Mouse (Mus musculus): ENCODE data around the gene Prr7. TPM values are rescaled to one million over a fixed set of nuclear protein-coding genes. Genes with fewer than 3 reads are reported as not detected.
A peak's percentile ranks its signal among the peaks of the same experiment; 100 is the strongest.

Gene Prr7
- polyA plus RNA-seq, 1 experiment from 2014 or later: 1.1 TPM

DNA sequence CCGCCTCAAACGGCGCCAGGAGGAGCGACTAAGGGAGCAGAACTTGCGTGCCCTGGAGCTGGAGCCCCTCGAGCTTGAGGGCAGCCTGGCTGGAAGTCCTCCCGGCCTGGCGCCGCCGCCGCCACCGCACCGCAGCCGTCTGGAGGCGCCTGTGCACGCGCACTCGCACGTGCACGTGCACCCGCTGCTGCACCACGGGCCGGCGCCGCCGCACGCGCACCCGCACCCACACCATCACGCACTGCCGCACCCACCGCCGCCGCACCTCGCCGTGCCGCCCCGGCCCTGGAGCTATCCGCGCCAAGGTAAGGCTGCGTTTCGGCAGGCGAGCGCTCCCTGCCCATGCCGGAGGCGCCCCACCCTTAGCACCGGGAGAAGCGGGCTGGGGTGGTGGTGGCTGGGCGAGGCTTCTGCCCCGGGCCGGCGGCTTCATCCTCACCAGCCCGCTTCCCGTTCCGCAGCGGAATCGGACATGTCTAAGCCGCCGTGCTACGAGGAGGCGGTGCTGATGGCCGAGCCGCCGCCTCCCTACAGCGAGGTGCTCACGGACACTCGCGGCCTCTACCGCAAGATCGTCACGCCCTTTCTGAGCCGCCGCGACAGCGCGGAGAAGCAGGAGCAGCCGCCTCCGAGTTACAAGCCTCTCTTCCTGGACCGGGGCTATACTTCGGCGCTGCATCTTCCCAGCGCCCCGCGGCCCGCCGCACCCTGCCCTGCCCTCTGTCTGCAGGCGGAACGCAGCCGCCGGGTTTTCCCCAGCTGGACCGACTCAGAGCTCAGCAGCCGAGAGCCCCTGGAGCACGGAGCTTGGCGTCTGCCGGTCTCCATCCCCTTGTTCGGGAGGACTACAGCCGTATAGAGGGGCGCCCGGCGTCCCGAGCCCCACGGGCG lies 8.3 kb downstream of the Prr7 start:
- peak overlapping the region; percentile 94 for H3K27ac ChIP-seq
- peak overlapping the region; percentile 98 for H3K4me2 ChIP-seq (replicated peaks)
- peak overlapping the region; percentile 83 for H3K9ac ChIP-seq
- ATAC-seq (ENCODE audit: low FRiP score): peak; percentile 36
- peak overlapping the region; percentile 52 for H3K4me3 ChIP-seq
- peaks cover 40% of the 10 kb centered on the region for H3K36me3 ChIP-seq
- peaks cover 88% of the 10 kb centered on the region for H3K4me1 ChIP-seq
- H3K27me3 ChIP-seq: no peaks in the 10 kb centered on the region; the same call in 1 of the 2 replicates
- no peaks in the 10 kb centered on the region for H3K9me3 ChIP-seq (replicated peaks)
- under 1% methylated on average over 103 of the region's 103 CpGs for WGBS

DNA sequence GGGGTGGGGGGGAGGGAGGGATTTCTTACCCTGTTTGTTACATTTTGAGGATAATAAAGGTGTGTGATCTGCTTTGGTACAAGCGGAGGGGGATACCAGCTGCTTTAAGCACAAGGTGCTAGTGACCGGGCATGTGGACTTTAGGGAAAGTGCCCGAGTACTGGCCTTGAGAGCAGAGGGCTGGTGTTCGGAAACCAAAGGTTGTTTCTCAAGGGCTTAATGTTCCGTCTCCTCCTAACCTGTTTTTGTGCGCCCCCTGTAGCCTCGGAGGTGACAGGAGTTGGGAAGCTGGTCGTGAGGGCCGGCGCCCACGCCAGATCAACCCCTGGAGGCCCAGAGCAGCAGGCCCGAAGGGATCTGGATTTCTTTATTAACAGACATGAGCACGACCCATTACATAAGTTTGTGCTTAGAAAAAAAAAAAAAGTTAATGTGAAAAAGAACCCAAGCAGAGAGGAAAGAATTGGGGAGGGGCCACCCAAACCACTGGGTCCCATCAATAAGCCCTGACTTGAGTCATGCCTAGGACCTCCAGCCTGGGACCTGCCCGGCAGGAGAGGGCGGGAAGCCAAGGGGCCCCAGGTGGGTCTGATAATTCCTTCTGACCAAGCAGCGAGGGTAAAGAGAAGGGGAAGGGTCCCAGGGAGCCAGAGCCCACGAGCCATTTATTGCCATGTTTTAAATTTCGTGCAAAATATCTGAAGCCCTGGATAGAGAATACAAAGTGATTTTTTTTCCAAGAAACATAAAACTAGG lies 9.2 kb downstream of the Prr7 start:
- H3K9ac ChIP-seq: peak overlapping the region; percentile 83
- peak overlapping the region; percentile 94 for H3K27ac ChIP-seq
- H3K9me3 ChIP-seq (replicated peaks): no peaks in the 10 kb centered on the region
- no peak for ATAC-seq (ENCODE audit: low FRiP score)
- WGBS: 21% methylated on average over 18 of the region's 18 CpGs
- H3K36me3 ChIP-seq: peaks cover 49% of the 10 kb centered on the region
- peaks cover 84% of the 10 kb centered on the region for H3K4me1 ChIP-seq
- H3K4me3 ChIP-seq: peak overlapping the region; percentile 52
- H3K4me2 ChIP-seq (replicated peaks): peak overlapping the region; percentile 98
- H3K27me3 ChIP-seq: no peaks in the 10 kb centered on the region; the same call in 1 of the 2 replicates

DNA sequence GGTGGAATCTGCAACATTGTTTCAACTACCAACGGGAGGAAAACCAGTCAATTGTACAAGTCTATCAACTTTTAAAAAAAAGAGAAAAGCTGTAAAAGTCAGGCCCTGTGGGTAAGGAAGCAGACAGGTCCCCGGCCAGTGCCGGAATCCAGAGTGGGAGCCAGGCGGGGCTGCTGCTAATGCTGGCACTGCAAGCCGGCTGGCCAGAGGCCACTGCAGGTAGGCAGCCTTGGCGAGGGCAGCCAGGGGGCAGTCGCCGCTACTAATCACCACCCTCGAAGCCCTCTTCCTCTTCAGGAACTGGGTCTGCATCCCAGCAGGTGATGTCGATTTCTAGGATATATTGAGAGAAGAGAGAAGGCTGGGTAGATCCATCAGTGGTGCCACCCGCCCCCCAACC lies 9.9 kb downstream of the Prr7 start:
- H3K27ac ChIP-seq: peak overlapping the region; percentile 84
- H3K4me2 ChIP-seq (replicated peaks): no peak overlapping the region; the same call in 1 of the 2 replicates
- peaks cover 82% of the 10 kb centered on the region for H3K4me1 ChIP-seq
- H3K9ac ChIP-seq: 0 out of 2 replicates have a peak overlapping the region, but pooled peaks have one; percentile 83
- no peaks in the 10 kb centered on the region; the same call in 1 of the 2 replicates for H3K27me3 ChIP-seq
- no peak overlapping the region for H3K4me3 ChIP-seq
- no peaks in the 10 kb centered on the region for H3K9me3 ChIP-seq (replicated peaks)
- ATAC-seq (ENCODE audit: low FRiP score): no peak
- WGBS: 54% methylated on average over 11 of the region's 11 CpGs
- H3K36me3 ChIP-seq: peaks cover 54% of the 10 kb centered on the region

DNA sequence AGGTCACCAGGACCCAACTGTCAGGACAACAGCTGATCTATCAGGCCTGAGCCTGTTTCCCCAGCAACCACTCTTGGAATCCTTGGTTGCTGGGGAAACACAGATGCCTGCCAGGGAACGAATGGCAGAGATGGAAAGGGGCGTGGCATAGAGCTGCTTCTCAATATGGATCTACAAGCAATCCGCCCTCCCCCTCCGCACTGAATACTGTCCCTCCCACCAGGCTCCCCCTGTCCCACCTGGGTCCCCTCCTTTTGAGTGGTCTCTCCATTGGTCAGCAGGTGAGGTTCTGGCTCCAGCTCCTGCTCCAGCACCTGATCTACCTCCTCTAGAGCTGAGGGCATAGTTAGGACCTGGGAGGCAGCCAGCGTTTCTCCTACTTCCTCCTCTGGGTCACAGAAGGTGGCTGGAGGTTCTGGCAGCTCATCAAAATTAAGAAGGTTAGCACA lies 10.6 kb downstream of the Prr7 start:
- Histone ChIP-seq H3K27ac (peak overlapping the region; percentile 84), H3K9ac (peak overlapping the region; percentile 24; the same call in 1 of the 2 replicates), H3K9me3 (replicated peaks) (no peaks in the 10 kb centered on the region), H3K27me3 (no peaks in the 10 kb centered on the region; the same call in 1 of the 2 replicates), H3K36me3 (peaks cover 61% of the 10 kb centered on the region), H3K4me3 (no peak overlapping the region), H3K4me2 (replicated peaks) (peak overlapping the region; percentile 17; the same call in 1 of the 2 replicates), H3K4me1 (peaks cover 75% of the 10 kb centered on the region)
- ATAC-seq (ENCODE audit: low FRiP score): no peak
- WGBS: 24% methylated on average over 5 of the region's 5 CpGs

DNA sequence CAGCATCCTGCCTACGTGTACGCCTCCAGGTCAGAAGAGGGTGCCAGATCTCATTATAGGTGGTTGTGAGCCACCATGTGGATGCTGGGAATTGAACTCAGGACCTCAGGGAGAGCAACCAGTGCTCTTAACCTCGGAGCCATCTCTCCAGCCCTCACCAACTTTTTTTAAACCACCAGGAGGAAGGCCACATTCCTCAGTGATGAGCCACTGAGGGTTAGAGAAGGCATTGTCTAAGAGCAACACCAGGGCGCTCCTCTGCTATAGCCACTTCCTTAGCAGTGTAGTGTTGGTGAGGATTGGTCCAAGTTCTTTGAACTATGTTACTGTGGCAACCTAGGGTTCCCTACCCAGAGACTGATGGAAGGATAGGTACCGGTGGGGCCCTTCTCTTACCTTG lies 11.7 kb downstream of the Prr7 start:
- H3K36me3 ChIP-seq: peaks cover 72% of the 10 kb centered on the region
- H3K27ac ChIP-seq: 0 out of 2 replicates have a peak overlapping the region, but pooled peaks have one; percentile 52
- no peak overlapping the region for H3K9ac ChIP-seq
- no peaks in the 10 kb centered on the region for H3K9me3 ChIP-seq (replicated peaks)
- WGBS: 83% methylated on average over 5 of the region's 5 CpGs
- no peak overlapping the region for H3K4me3 ChIP-seq
- H3K4me1 ChIP-seq: peaks cover 64% of the 10 kb centered on the region
- no peak overlapping the region for H3K4me2 ChIP-seq (replicated peaks)
- no peaks in the 10 kb centered on the region for H3K27me3 ChIP-seq
- ATAC-seq (ENCODE audit: low FRiP score): no peak

DNA sequence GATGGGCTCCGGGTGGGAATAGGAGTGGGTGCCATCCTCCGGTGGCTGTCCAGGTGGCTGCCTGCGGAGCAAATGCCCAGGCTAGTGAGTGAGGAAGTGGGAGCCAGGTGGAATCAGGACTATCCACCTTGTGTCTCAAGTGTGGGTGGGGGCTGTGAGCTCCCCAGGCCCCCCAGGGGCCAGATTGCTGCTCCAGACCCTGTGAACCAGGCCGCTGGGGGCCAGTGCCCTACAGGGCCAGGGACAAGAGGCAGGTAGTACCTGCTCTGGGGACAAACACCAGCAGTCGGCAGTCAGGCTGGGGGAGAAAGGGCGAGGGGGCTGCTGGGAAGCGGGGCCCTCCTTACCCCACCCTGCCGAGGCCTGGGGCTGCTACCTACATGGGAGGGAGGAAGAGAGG lies 12.2 kb downstream of the Prr7 start:
- 92% methylated on average over 8 of the region's 8 CpGs for WGBS
- Histone ChIP-seq H3K4me3 (no peak overlapping the region), H3K27ac (peak overlapping the region; percentile 52; the same call in 1 of the 2 replicates)

DNA sequence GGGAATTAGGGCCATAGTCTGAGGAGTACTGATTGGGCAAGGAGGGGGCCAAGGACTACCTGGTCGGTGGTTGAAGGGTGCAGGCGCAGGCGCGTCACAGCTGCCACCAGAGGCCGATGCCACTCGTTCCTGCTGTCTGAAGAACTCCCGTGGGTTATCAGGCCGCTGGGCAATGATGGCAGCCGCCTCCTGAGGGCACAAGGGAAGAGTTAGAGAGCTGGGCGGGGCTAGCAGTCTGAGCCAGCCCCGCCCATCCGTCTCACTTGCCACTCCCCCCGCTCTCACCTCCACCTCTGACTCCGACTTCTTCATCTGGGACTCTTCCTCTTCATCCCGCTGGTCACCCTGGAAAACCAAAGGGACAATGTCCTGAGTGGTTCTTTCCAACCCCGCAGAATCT lies 13.4 kb downstream of the Prr7 start:
- ATAC-seq (ENCODE audit: low FRiP score): no peak
- Histone ChIP-seq H3K4me2 (replicated peaks) (no peak overlapping the region), H3K27ac (no peak overlapping the region), H3K9ac (peak overlapping the region; percentile 5), H3K4me3 (no peak overlapping the region), H3K9me3 (replicated peaks) (no peaks in the 10 kb centered on the region), H3K36me3 (peaks cover 90% of the 10 kb centered on the region), H3K4me1 (peaks cover 52% of the 10 kb centered on the region), H3K27me3 (no peaks in the 10 kb centered on the region)
- 76% methylated on average over 16 of the region's 16 CpGs for WGBS

More for the DNA sequence above, 12.2 kb downstream of the Prr7 start:
- Histone ChIP-seq H3K36me3 (peaks cover 77% of the 10 kb centered on the region), H3K4me1 (peaks cover 59% of the 10 kb centered on the region), H3K27me3 (no peaks in the 10 kb centered on the region), H3K9me3 (replicated peaks) (no peaks in the 10 kb centered on the region), H3K4me2 (replicated peaks) (no peak overlapping the region), H3K9ac (peak overlapping the region; percentile 47)
- no peak for ATAC-seq (ENCODE audit: low FRiP score)

DNA sequence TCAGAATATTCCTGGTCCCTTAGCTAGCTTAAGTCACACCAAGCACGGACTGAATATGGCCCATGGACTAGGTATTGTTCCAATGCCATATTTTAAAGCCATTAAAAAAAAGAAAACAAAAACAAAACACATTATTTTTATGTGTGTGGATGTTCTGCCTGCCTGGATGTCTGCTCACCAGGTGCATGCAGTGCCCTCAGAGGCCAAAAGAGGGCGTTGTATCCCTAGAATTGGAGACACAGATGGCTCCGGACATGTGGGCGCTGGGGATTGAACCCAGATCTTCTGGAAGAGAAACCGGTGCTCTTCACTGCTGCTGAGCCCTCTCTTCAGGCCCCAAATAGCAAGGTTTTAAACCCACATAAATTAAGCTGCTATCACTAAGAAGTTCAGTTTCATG lies 14.0 kb downstream of the Prr7 start:
- Histone ChIP-seq H3K9ac (no peak overlapping the region), H3K36me3 (peaks cover 95% of the 10 kb centered on the region), H3K4me3 (no peak overlapping the region), H3K9me3 (replicated peaks) (no peaks in the 10 kb centered on the region), H3K4me2 (replicated peaks) (no peak overlapping the region), H3K4me1 (peaks cover 52% of the 10 kb centered on the region), H3K27ac (no peak overlapping the region), H3K27me3 (no peaks in the 10 kb centered on the region)
- ATAC-seq (ENCODE audit: low FRiP score): no peak
- 51% methylated on average over 5 of the region's 5 CpGs for WGBS

DNA sequence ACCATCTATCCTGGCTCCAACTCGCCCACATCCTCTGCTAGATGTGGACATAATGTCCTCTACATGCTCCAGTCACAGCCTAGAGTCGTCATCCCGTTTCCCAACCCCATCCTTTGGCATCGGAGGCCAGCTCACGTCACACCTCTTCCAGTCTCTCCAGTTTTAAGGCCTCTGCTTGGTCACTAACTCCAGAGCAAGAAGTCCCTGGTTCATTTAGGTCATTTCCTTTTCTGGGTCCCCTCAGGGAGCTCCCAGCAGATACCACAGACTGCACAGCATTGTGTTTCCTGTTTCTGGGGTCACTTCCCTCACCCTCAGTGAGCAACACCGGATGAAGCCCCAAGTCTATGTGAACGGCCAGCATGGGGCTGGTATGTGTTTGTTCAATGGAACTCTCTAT lies 14.9 kb downstream of the Prr7 start:
- H3K27me3 ChIP-seq: no peaks in the 10 kb centered on the region
- H3K27ac ChIP-seq: no peak overlapping the region
- H3K9ac ChIP-seq: no peak overlapping the region
- H3K36me3 ChIP-seq: peaks cover 92% of the 10 kb centered on the region
- no peak for ATAC-seq (ENCODE audit: low FRiP score)
- 86% methylated on average over 7 of the region's 7 CpGs for WGBS
- no peaks in the 10 kb centered on the region for H3K9me3 ChIP-seq (replicated peaks)
- no peak overlapping the region for H3K4me3 ChIP-seq
- H3K4me1 ChIP-seq: peaks cover 52% of the 10 kb centered on the region
- H3K4me2 ChIP-seq (replicated peaks): no peak overlapping the region

DNA sequence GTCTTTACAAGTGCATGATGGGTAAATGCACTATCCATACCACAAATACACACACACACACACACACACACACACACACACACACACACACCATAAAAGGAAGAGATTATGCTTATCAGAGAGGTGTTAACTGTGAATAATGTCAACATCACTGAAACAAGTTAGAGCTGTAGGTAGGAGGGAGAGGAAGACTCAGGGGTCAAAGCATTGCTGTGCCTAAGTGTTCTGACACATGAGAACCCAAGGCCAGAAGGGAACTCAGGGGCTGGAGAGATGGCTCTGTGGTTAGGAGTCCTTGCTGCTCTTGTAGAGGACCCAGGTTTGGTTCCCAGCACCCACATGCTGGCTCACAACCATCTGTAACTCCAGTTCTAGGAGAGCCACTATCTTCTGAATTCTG lies 15.9 kb downstream of the Prr7 start:
- H3K4me3 ChIP-seq: no peak overlapping the region
- H3K9ac ChIP-seq: no peak overlapping the region
- no peaks in the 10 kb centered on the region for H3K9me3 ChIP-seq (replicated peaks)
- no peak overlapping the region for H3K27ac ChIP-seq
- H3K4me2 ChIP-seq (replicated peaks): no peak overlapping the region
- no peaks in the 10 kb centered on the region for H3K27me3 ChIP-seq
- peaks cover 52% of the 10 kb centered on the region for H3K4me1 ChIP-seq
- ATAC-seq (ENCODE audit: low FRiP score): no peak
- H3K36me3 ChIP-seq: peaks cover 83% of the 10 kb centered on the region

DNA sequence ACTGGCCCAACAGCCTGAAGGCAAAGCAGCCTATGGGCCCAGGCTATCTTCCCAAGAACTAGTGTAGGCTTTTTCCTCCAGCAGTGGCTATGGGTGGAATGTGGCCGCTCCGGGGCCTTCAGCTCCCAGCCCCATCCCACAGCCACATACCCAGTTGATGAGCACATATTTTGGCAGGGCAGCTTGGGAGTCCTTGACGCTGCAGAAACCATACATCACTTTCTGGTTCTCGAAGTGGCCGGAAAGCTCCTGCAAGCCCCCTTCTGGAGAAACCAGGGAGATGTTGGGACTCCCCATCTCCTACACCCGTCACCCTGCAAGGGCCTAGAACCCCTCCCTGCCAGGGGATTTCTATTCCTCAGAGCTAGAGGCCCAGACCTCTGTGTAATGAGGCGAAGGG lies 18.5 kb downstream of the Prr7 start:
- Histone ChIP-seq H3K27me3 (no peaks in the 10 kb centered on the region), H3K4me1 (peaks cover 44% of the 10 kb centered on the region), H3K9ac (no peak overlapping the region), H3K27ac (peak overlapping the region; percentile 99), H3K4me3 (no peak overlapping the region), H3K9me3 (replicated peaks) (no peaks in the 10 kb centered on the region), H3K4me2 (replicated peaks) (peak overlapping the region; percentile 96), H3K36me3 (peaks cover 57% of the 10 kb centered on the region)
- 81% methylated on average over 7 of the region's 7 CpGs for WGBS
- no peak for ATAC-seq (ENCODE audit: low FRiP score)

DNA sequence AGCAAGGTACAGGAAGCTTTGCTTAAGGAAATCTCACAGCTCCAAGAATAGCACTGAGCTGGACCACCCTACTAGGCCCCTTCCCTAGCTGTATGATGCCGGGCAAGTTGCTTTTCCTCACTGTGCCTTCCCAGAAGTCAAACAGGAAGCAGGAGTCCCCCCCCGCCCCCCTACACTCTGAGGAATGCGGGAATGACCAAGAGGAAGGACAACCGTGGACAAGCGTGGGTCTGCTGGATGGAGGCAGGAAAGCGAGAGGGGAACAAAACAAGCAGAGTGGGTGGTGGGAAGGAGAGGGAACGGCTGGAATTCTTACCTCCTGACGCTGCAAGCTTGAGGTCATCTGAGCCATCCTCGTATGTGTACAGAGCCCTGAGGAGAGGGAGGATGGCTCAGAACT lies 19.0 kb downstream of the Prr7 start:
- no peaks in the 10 kb centered on the region for H3K9me3 ChIP-seq (replicated peaks)
- ATAC-seq (ENCODE audit: low FRiP score): no peak
- H3K4me2 ChIP-seq (replicated peaks): peak overlapping the region; percentile 96
- peak overlapping the region; percentile 59 for H3K9ac ChIP-seq
- peak overlapping the region; percentile 99 for H3K27ac ChIP-seq
- H3K27me3 ChIP-seq: no peaks in the 10 kb centered on the region
- H3K4me1 ChIP-seq: peaks cover 45% of the 10 kb centered on the region
- 30% methylated on average over 9 of the region's 9 CpGs for WGBS
- H3K36me3 ChIP-seq: peaks cover 51% of the 10 kb centered on the region
- peak overlapping the region; percentile 98 for H3K4me3 ChIP-seq
